Mouse (Mus musculus) liver, embryonic 11.5 days (tissue): ENCODE results near the gene Rarg. TPM values are rescaled to one million over a fixed set of nuclear protein-coding genes. Genes with fewer than 3 reads are reported as not detected.

Experiments used
- ATAC-seq: fragments of 200-750 bp; cut with Nextera tagmentation; replicated peaks from 2 replicates; pipeline ENCODE4 v1.8.0; 2017; ENCODE audit warnings: moderate number of reproducible peaks, mild to moderate bottlenecking, moderate TSS enrichment, moderate library complexity; ENCODE audit not compliant: low FRiP score
- DNase-seq: peaks from one replicate; pipeline ENCODE4 v3.0.0-alpha.2; 2017; ENCODE audit warnings: low spot score
- H3K27ac ChIP-seq: fragments of 300-500 bp; sonication (generic); 2 replicates; pipeline ENCODE4 v1.5.1; 2014; ENCODE audit warnings: mild to moderate bottlenecking, low read depth, low read length, control low read depth
- H3K27me3 ChIP-seq: fragments of 300-500 bp; sonication (generic); replicated peaks from 2 replicates; pipeline ENCODE4 v1.6.1; 2014; ENCODE audit warnings: low read length, mixed read lengths; ENCODE audit not compliant: control insufficient read depth, insufficient read depth
- H3K36me3 ChIP-seq: fragments of 300-500 bp; sonication (generic); 2 replicates; pipeline ENCODE4 v1.6.1; 2014; ENCODE audit warnings: mild to moderate bottlenecking, low read length, moderate library complexity, mixed read lengths; ENCODE audit not compliant: control insufficient read depth, insufficient read depth
- H3K4me1 ChIP-seq: fragments of 300-500 bp; sonication (generic); replicated peaks from 2 replicates; pipeline ENCODE4 v1.6.1; 2014; ENCODE audit warnings: low read length, mixed read lengths; ENCODE audit not compliant: control insufficient read depth, insufficient read depth
- H3K4me2 ChIP-seq: fragments of 300-500 bp; sonication (generic); 2 replicates; pipeline ENCODE4 v1.6.1; 2014; ENCODE audit warnings: mild to moderate bottlenecking, control low read depth, moderate library complexity
- H3K4me3 ChIP-seq: fragments of 300-500 bp; sonication (generic); 2 replicates; pipeline ENCODE4 v1.5.1; 2014; ENCODE audit warnings: low read depth, low read length, control low read depth
- H3K9ac ChIP-seq: fragments of 300-500 bp; sonication (generic); 2 replicates; pipeline ENCODE4 v1.6.1; 2014; ENCODE audit warnings: low read depth, low read length, control low read depth
- H3K9me3 ChIP-seq: fragments of 300-500 bp; sonication (generic); 2 replicates; pipeline ENCODE4 v1.6.1; 2016; ENCODE audit warnings: low read length, inconsistent platforms, mixed read lengths; ENCODE audit not compliant: control insufficient read depth
- WGBS: fragments of 180-500 bp; shearing (Covaris S2); extraction: QIAGEN DNeasy Blood & Tissue Kit; methylation state at CpG from one replicate; pipeline ENCODE4 v1.1.7; 2014; 5-methylcytosine and 5-hydroxymethylcytosine counted together
- polyA plus RNA-seq: library from polyadenylated mRNA; unstranded; fragments of >200 nt; fragmentation: Nextera tagmentation; extraction: Ambion mirVana; gene quantifications from 2 replicates; pipeline ENCODE4 v1.2.1, GENCODE M21; 2014

Rarg gene
- polyA plus RNA-seq, 1 experiment from 2014 or later, result 11.5 TPM

DNA sequence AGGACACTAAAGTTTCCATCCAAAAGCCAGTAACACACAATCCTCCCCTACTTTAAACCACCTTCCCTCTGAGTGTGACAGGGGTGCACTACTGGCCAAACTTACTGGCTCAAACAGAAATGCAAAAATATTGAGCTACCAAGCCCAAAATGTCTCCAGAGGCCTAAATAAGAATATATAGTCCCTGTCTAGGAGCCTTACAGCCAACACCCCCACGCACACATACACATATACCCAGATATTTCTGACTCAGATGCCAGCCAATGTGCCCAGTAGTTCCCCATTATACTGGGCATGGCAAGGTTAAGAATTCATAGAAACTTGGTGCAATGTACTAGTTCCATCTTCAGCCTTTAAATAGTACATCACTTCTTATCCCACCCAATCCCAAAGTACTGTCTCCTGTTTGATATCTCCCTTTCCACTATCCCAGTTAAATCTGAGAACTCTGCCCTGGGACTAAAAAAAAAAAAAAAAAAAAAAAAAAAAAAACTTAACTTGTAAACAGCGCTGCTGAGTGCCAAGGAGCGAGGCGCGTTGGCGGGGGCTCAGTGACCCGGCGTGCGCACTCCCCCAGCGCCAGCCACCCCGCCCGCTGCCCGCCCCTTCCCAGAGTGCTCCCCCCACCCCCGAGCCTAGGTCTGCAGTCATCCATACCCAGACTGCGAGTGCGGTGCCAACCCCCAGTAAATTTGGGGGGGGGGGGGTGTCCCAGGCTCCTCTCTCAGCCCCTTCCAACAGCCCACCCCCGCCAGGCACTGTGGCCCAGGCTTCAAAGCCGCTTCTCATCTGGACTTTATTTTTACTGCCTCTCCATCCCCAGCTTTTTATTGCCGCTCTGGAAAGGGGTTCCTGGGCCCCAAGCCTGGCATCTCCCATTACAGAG lies 12.8 kb downstream of the Rarg start:
- DNase-seq (no peak), ATAC-seq (no peak)
- H3K9ac ChIP-seq, result no peak overlapping the region

DNA sequence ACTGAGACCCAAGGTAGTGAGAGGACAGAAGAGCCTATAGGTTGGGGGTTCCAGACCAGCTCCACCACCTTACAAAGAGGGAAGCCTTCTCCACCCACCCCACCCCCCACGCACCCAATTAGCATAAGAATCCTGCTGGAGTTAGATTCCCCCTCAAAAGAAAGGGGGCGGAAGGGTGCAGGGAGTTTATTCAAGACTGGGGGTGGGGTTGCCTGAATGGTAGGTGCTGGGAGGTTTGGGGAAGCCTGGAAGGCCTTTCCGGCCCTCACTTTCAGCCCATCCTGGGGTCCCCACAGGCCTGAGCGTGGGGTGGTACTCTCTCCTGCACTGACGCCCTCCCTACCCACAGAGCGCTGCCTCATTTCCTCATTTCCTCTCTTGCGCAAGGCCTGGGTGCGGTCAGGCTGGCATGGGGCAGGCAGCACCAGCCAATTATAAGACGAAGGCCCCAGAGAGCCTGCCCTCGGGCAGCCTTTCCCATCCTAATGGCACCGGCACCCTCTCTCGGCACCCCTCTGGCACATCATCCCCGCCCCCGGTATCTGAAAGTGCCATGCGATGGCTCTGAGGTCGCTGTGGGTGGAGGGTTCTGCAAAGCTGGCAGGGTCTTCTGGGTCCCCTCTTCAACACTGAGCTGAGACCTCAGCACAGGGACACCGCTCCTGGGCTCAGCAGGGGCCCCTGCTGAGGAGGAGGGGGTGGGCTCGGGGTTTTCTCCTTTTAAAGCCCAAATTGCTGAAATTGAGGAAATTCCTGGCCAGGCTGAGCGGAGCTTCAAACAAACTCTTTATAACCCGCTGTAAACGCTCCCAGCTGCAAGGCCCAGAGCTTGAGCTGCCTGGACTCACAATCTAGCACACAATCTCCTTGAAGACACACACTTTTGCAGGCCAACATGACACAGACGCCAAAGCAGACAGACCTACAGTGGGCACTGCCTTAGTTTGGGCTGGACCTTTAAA lies 13.8 kb downstream of the Rarg start:
- ATAC-seq (no peak), DNase-seq (no peak)
- H3K9ac ChIP-seq, result peak overlapping the region; percentile 10; the same call in 1 of the 2 replicates
- peaks cover 46% of the 10 kb centered on the region for H3K4me1 ChIP-seq
- no peak overlapping the region for H3K27ac ChIP-seq
- H3K4me3 ChIP-seq, result peak overlapping the region; percentile 3; the same call in 1 of the 2 replicates
- H3K36me3 ChIP-seq, result no peaks in the 10 kb centered on the region
- 14% methylated on average over 22 of the region's 22 CpGs for WGBS
- peak overlapping the region; percentile 89 for H3K4me2 ChIP-seq
- no peaks in the 10 kb centered on the region for H3K9me3 ChIP-seq
- peaks cover 57% of the 10 kb centered on the region for H3K27me3 ChIP-seq

More for the DNA sequence above, 12.8 kb downstream of the Rarg start:
- Histone ChIP-seq H3K4me1 (peaks cover 49% of the 10 kb centered on the region), H3K27ac (no peak overlapping the region), H3K4me3 (peak overlapping the region; percentile 51), H3K9me3 (no peaks in the 10 kb centered on the region), H3K36me3 (no peaks in the 10 kb centered on the region), H3K27me3 (peaks cover 65% of the 10 kb centered on the region), H3K4me2 (peak overlapping the region; percentile 89)
- 29% methylated on average over 19 of the region's 19 CpGs for WGBS

DNA sequence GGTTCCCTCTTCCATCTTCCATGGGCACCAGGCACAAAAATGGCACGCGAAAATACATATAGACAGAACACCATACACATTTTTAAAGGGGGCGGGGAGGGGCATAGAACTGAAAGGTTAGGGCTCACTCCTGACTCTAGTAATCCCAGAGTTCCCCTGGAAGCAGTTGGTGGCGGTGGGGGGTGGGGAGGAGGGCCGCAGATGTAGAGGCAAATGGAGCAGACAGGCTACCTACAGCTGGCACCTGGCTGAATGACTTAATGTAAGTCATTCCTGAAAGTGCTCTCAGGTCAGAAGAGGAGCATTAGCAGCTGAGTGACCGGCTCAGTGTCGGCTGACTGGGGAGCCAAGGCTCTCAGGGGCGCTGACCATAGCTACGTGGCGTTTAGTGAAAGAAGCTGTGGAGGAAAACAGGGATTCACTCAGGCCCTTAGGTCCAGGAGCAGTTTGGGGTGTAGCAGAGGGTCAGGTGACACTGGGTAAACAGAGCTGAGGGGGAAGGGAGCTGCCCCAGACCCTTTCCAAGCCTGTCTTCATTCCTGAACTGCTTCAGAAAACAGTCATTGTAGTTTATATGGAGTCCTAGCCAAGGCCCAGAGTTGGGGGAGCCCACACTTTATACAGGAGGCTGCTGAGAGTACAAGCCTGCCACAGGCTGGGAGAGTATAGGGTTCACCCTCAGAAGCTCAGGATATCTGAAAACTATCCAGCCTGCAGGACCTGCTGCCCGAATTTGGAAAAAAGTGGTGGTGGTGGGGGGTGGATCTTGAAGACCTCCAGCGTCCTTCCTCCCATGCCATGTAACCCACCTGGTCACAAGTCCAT lies 14.7 kb downstream of the Rarg start:
- no peak for DNase-seq
- H3K4me2 ChIP-seq, result peak overlapping the region; percentile 89
- no peak overlapping the region for H3K27ac ChIP-seq
- H3K9me3 ChIP-seq, result no peaks in the 10 kb centered on the region
- peaks cover 40% of the 10 kb centered on the region for H3K4me1 ChIP-seq
- ATAC-seq, result no peak
- WGBS, result 48% methylated on average over 12 of the region's 12 CpGs
- H3K4me3 ChIP-seq, result no peak overlapping the region
- no peaks in the 10 kb centered on the region for H3K36me3 ChIP-seq
- H3K27me3 ChIP-seq, result peaks cover 48% of the 10 kb centered on the region
- H3K9ac ChIP-seq, result no peak overlapping the region

DNA sequence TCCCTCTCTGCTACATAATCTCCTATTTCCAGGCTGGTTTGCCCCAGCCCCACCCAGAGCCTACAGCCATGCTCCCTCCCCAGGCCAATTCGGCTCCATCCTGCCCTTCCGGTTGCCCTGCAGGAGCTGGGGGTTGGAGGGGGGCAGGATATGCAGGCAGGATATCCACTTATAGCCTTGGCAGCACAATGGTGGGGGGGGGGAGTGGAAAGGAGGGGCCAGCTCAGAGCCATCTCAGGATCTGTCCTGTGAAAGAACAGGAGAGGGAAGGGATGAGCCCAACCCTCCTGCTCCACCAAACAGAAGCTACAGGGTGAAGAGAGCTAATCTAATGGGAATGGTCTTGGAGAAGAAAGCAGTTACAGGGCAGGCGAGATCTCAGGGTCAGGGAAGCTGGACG lies 16.7 kb downstream of the Rarg start:
- Histone ChIP-seq H3K4me1 (peaks cover 38% of the 10 kb centered on the region), H3K9me3 (no peaks in the 10 kb centered on the region), H3K27ac (no peak overlapping the region), H3K4me2 (no peak overlapping the region), H3K36me3 (no peaks in the 10 kb centered on the region), H3K9ac (no peak overlapping the region), H3K4me3 (no peak overlapping the region), H3K27me3 (peaks cover 28% of the 10 kb centered on the region)
- ATAC-seq, result no peak
- DNase-seq, result no peak
- 69% methylated on average over 4 of the region's 4 CpGs for WGBS

DNA sequence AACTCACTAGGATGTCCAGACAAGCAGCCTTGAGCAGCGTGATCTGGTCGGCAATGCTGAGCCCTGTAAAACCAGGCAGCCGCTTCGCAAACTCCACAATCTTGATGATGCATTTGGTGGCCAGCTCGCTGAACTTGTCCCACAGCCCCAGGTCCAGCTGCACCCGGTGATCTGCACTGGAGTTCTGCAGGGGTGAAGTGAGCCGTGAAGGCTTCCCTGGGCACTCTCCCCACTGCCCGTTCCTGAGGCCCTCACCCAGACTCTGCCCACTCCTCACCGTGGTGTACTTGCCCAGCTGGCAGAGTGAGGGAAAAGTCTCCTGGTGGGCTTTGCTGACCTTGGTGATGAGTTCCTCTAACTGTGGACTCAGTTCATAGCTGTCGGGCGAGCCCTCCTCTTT lies 17.5 kb downstream of the Rarg start:
- Histone ChIP-seq H3K9me3 (no peaks in the 10 kb centered on the region), H3K4me1 (peaks cover 38% of the 10 kb centered on the region), H3K27ac (no peak overlapping the region), H3K4me3 (no peak overlapping the region), H3K36me3 (no peaks in the 10 kb centered on the region), H3K9ac (no peak overlapping the region), H3K27me3 (peaks cover 20% of the 10 kb centered on the region), H3K4me2 (no peak overlapping the region)
- 66% methylated on average over 11 of the region's 11 CpGs for WGBS
- DNase-seq, result no peak
- ATAC-seq, result no peak

DNA sequence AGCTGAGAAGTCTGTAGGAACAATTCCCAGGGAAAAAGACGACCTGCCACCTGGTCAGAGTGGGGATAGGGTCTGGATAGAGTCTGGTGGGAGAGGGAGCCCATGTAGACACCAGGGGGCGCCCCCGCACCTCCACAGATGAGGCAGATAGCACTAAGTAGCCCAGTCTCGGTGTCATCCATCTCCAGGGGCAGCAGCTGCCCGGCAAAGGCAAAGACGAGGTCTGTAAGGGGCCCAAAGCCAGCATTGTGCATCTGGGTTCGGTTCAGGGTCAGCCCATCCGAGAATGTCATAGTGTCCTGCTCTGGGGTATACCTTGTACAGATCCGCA lies 18.1 kb downstream of the Rarg start:
- Histone ChIP-seq H3K4me2 (no peak overlapping the region), H3K9ac (no peak overlapping the region), H3K4me3 (no peak overlapping the region), H3K36me3 (no peaks in the 10 kb centered on the region), H3K27ac (no peak overlapping the region), H3K27me3 (peaks cover 14% of the 10 kb centered on the region), H3K9me3 (no peaks in the 10 kb centered on the region), H3K4me1 (peaks cover 36% of the 10 kb centered on the region)
- peak; percentile 44; the same call in 1 of the 2 replicates for ATAC-seq
- peak; percentile 79 for DNase-seq
- 6% methylated on average over 9 of the region's 9 CpGs for WGBS

DNA sequence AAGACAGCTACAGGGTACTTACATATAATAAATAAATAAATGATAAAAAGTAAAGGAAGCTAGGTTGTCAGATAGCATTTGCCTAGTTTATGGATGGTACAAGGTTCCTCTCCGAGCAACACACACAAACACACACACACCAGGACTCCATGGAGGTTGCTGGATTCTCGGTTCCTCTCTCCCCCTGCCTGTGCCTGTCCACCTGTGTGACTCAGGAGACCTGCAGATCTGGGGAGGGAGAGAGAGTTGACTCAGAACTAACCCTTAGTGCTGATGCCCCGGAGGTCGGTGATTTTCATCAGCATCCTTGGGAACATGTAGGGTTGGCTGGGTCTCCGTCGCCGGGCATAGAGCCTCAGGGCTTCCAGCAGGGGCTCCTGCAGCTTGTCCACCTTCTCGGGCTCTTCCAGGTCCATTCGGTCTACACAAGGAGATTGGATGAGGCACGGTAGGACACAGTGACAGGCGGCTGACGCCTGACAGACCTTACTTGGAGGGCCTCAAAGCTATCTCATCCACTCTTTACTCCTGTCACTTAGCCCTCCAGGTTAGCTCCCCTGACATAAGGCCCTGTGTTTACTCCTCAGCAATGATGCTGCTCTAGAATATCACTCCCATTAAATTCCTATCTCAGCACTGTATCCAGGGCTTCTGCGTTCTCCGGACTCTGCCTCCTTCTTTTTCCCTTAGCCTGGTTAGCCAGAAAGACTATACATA lies 18.6 kb downstream of the Rarg start:
- H3K4me1 ChIP-seq, result peaks cover 36% of the 10 kb centered on the region
- no peak overlapping the region for H3K27ac ChIP-seq
- no peak overlapping the region for H3K4me3 ChIP-seq
- no peak overlapping the region for H3K4me2 ChIP-seq
- no peaks in the 10 kb centered on the region for H3K36me3 ChIP-seq
- DNase-seq (no peak), ATAC-seq (no peak)
- 81% methylated on average over 14 of the region's 14 CpGs for WGBS
- no peaks in the 10 kb centered on the region for H3K9me3 ChIP-seq
- no peak overlapping the region for H3K9ac ChIP-seq
- H3K27me3 ChIP-seq, result peaks cover 9% of the 10 kb centered on the region
